Mouse (Mus musculus) cerebellum, postnatal 14 days (tissue): ENCODE measurements around the gene Itga5.

ENCODE experiments used
- DNase-seq, 2 experiments: peaks; one replicate each; pipeline ENCODE4 v3.0.0; 2021; ENCODE audit warnings: mixed read lengths in 2 of 2

Gene Itga5

DNA sequence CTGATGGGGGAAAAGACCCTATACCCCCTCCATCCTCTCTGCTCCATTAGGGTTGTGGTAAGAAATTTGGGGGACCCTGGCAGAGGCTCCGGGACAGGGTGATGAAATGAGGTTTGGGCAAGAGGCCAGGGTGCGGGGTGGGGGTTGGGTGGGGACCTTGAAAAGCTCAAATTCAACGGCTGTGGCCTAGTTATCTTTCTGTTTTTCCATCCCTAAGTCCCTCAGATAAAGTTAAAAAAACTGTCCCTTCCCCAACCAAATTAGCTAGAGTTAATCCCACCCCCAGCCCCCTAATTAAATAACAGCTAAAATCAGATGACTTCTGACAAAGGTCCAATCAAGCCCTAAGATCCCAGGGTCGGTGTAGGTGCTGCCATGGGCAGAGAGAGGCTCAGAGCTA lies 1.8 kb downstream of the Itga5 start:
- DNase-seq: no peak

DNA sequence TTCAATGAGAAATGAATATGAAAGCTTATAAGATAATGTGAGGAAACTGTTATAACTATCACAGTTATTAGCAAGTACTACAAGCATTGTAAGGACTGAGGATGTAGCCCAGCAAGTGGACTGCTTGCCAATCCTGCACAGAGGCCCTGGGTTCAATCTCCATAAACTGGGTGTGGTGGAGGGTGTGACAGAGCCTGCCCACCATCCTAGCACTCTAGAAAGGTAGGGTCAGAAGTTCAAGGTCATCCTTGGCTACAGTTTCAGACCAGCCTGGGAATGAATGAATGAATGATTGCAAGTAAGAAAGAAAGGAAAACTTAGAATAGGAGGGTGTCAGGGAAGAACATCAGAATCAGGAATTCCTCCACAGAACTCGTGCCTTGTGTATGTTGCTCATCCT lies 2.8 kb downstream of the Itga5 start:
- no peak for DNase-seq

DNA sequence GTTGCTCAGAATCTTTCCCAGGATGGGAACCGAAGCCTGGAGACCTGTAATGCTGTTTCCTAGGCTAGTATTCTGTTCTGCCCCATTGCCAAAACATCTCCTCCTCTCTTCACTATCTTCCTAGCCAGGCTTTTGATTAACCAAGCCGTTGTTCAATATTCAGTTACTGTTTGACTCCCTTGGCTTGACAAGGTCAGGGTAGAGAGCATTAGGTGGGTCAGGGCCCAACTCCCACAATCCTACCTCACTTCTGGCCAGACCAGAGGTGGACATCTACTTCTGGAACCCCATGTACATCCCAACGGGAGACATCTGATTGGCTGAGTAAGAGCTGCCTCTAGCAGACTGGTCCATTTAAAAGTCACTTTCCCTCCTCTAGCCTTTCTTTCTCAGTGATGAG lies 3.6 kb downstream of the Itga5 start:
- DNase-seq: no peak

DNA sequence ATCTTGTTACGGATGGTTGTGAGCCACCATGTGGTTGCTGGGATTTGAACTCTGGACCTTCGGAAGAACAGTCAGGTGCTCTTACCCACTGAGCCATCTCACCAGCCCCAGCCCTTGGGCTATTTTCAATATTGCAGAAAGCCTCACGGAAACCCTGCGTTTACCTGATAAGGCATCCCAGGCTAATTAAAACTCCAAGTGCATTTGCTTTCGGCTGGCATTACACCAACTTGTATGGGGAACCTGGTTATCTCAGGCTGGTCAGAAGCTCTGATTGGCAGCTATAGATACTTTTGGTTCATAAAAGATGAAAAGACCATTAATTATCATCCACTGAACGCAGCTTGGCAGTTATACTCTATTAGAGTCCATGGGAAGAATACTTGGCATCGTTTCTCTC lies 4.2 kb downstream of the Itga5 start:
- no peak for DNase-seq

DNA sequence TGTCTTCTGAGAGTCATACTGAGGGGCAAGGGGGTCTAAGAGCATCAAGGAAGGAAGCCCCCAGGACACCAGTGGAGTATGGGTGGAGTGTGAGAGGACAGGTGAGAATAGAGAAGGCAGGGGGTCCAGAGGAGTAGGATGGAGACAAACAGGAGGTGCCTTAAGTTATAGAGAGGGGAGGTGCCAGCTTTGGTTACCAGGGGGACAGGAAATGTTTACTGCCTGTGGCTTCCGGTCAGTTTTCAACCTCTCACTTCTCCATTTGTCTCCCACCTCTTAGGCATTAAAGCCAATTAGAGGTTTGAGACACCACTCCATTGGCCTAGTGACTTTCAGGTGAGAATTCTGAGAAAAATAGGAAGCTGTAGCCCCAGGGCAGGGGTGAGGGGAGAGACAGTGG lies 5.3 kb downstream of the Itga5 start:
- peak in 1 of 2 experiments; percentile 30 for DNase-seq

DNA sequence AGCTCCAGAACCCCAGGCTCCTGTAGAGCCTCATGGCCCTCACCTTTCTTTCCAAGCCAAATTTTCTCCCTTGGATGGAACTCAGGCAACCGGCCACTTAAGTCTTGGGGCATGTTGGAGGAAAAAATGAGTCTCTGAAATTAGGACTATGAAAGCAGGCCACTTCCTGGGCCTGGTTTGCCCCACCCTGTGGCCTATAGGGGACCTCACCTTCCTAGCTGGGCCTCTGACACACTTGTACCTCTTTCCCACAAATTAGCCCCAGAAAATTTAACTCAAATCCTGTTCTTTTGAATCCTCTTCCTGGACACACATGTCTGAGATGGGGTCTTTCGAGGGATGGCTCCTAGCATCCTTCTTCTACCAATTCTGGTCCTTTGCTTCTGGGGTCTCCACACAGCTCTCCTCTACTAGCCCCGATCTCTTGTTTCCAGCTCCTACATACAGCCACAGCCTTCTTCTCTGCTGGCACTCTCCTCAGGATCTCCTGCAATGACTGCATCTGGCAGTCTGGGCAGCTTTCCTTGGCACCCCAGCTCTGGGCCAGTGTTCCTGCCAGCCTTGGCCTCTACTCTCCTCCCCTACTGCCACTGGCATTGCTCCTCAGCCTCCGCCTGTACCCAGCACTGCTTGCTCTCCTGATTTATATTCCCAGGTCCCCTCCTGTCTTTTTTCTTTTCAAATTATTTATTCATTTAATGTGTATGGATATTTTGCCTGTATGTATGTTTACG lies 6.5 kb downstream of the Itga5 start:
- DNase-seq: peak; percentile 92 to 96

DNA sequence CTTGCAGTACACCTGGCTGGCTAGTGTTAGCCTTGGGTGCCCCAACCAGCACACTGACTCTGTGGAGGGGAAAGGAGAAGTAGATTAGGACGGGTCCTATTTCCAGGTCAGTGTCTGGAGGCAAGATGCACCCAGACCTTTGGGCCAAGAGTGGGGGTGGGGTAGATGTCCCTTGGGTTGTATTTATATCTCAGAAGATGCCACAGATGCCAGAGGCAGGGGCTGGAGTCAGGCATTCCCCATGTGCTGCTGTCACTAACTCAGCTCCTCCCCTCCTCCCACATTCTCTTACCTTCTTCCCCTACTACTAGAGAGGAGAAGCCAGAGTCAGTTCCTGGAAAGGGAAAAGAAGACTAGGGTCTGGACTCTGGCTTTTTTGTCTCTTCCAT lies 7.4 kb downstream of the Itga5 start:
- peak in 1 of 2 experiments; percentile 48 for DNase-seq

DNA sequence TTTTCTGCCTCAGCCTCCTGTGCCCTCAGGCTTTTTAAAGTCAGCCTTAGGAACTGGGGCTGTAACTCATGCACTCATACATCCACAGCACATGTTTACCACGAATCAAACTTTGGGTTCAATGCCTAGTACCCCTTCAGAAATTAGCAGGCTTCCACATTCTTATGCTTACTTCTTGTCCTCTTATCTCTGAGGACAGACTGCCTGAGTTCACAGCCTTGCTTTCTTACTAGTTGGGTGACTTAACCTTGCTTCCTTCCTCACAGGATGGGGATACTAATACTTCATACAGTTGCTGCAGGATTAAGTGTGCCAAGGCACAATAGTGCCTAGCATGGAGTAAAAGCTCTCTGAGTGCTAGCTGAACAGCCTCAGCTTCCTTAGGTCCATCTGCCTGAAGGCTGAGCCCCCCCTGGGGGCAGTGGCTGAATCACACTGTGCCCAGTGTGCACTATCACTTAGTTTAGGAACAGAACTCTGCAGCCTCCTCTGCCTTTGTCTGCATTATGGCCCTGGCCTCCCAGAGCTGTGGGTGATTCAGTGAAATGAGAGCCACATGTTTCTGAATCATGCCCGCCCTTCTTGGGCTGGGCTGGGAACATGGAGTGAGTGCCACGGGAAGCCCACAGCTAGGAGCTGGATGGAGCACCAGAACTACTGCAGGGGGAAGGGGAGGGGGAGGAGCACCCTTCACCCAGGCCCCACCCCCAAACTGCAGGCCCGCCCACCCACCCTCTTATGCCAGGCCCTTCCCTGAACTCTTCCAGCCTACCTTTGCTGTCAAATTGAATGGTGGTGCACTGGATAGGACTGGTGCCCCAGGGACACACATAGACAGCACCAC lies 8.1 kb downstream of the Itga5 start:
- DNase-seq: no peak

DNA sequence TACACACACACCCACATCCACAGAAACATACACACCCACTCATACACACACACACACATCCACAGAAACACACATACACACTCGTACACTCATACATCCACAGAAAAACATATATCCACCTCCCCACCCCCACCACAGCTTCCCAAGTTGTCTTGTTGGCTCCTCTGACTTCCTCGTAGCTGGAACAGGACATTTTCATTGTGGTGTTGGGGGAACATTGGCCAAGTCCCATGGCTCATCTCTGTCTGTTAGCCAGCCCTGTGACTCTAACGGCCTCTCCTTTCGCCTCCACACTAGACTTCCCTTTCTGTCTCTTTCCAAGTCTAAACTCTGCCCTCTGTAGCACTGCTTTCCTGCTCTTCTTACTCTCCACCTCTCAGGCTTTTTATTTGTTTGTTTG lies 8.7 kb downstream of the Itga5 start:
- no peak for DNase-seq

DNA sequence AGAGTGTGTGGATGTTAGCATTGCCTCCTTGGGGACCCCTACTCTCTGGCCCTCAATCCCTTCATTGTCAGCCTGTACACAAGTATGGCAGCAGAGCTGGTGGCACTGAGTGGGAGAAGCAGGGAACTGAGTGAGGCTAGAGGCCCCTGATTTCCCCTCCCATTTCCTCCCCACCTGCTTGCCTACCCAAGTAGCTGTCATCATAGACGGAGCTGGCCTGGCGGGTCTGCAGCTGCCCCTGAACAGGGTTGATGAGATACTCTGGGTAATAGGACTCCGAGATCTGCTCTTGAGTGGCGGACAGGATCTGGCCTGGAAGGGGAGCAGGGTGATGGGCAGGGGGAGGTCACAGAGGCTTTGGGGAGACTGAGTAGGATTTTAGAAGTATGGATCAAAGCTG lies 10.4 kb downstream of the Itga5 start:
- DNase-seq: no peak

DNA sequence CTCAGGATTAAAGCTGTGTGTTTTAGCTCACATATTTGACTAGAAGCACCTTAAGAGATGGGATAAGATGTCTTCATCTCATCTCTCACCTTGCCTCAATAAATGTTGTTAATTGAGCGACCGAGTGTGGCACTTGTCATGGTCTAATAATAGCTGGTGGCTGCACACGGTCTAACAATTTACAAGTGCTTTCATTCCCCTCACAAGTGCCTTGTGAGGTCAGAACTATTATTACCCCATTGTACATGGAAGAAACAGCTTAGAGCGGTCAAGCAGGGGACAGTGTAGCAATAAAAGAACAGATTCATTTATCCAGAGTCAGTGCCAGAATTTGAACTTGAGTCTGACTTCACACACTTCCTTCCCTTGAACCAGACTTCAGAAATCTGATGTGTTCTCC lies 11.1 kb downstream of the Itga5 start:
- DNase-seq: no peak

DNA sequence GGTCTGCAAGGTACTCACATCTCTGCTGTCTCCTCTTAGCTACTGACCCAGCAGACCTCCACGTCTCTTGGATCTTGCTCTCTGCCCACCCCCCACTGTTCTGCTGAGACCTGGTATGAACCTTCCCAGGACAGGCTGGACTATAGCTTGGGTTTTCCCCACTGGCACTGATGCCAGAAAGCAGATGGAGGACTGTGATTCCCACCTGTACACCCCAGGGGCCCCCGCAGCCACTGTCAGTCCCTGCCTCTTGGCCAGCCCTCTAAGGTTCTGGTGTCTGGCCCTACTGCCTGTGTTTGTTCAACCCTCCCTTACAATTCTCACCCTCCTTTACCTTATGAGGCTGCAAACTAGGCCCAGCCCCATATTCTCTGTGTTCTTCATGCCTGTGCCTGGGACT lies 11.9 kb downstream of the Itga5 start:
- DNase-seq: peak; percentile 80 to 90

DNA sequence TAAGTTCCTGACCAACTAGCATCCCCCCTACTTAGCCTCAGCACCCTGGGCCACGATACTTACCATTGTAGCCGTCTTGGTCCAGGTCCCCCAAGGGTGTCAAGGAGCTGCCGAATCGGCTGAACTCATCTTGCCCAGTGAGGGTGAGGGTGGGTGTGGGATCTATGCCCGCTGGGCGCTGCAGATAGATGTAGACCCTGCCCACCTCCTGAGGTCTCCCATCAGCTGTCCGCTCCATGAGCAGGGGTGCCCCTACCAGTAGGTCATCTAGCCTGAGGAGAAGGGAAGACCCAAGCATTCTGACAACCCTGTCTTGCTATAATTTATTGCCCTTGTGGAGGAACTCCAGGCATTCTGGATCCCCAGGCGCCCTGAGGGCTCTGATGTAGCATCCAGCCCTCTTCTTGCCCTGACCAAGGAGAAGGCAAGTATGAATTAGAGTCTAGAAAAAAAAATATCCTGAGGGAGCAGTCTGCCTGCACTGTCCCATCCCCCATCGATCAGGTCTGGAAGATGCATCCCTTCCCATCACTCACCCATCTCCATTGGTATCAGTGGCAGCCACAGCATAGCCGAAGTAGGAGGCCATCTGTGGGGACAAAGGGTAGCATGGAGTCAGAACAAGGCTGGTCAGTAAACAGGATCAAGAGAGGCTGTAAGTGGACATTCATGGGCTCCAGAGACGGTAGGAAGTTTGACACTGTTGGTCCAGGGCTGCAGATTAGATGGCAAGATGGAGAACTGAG lies 12.9 kb downstream of the Itga5 start:
- DNase-seq: no peak

DNA sequence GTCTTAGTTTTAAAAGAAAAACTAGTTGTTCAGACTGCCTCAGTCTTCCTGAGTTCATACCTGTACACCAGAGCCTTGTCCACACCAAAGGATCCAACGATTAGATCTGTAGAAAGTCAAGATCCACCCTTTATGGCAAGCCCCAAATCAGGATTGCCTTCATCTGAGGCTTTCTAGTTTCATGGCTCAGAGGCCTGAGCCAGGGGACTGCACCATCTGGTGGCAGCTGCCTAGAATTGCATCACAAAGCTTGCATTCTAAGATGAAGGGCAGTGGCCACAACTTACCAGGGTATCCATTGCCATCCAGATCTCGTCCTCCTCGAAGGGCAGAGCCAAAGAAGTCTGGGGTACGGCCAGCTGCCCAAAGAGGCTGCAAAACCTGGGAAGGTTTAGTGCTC lies 13.7 kb downstream of the Itga5 start:
- peak; percentile 81 to 82 for DNase-seq

DNA sequence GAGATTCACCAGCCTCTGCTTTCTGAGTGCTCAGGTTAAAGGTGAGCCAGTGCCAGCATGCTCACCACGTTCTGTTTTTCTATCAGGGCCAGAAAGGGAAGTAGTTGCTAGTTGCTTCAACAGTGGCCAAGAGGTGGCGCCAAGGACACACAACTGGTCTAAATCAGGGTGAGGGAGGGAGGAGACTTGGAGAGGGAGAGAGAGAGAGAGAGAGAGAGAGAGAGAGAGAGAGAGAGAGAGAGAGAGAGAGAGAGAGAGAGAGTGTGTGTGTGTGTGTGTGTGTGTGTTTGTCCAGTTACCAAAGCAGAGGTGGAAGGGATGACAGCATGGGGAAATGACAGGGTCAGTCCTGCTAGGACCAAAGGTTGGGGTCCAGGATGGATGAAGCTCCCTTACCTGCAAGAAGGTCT lies 19.3 kb downstream of the Itga5 start:
- DNase-seq: peak; percentile 80 to 87

DNA sequence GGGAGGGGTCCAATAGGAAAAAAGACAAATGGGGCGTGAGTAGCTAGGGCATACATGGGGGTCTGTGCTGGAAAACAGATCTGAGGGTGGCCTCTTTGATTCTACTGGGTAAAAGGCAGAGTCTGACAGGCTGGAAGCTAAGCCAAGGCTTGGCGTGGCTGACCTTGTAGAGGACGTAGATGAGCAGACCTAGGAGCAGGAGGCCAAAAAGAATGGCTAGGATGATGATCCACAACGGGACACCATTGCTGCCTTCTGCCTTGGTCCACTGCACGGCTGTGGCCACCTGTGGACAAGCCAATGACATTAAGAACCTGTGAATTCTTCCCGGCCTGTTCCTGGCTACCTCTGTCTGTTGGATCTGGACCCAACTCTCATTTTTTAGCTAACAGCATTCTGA lies 20.8 kb downstream of the Itga5 start:
- no peak for DNase-seq

DNA sequence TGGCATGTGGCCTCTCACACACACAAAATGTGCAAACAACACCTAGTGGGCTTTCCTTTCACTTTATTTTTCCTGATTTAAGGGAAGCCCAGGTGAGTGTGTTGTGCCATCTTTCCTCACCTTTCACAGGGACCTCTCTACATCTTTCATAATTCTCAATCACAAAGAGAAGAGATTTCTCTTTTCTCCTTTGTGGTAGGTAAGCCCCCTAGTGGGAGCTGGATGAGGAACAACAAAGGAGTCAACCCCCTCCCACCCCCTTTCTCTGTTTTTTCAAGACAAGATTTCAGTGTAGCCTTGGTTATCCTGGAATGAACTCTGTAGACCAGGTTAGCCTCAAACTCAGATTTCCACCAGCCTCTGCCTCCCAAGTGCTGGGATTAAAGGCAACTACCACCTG lies 23.0 kb downstream of the Itga5 start:
- no peak for DNase-seq

DNA sequence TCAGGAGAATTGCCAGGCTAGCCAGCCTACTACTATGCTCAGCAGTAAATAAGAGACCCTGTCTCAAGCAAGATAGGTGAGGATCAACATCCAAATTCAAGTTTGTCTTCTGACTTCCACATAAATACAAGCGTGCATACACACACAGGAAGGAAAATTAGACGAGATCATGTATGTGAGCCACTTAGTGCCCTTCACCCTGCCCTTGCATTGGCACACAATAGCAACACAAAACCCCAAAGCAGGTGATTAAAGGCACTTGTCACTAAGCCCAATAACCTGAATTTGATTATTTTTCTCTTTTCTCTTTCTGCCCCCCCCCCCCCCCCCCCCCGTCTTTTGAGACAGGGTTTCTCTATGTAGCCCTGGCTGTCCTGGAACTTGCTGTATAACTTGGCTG lies 23.6 kb downstream of the Itga5 start:
- no peak for DNase-seq

DNA sequence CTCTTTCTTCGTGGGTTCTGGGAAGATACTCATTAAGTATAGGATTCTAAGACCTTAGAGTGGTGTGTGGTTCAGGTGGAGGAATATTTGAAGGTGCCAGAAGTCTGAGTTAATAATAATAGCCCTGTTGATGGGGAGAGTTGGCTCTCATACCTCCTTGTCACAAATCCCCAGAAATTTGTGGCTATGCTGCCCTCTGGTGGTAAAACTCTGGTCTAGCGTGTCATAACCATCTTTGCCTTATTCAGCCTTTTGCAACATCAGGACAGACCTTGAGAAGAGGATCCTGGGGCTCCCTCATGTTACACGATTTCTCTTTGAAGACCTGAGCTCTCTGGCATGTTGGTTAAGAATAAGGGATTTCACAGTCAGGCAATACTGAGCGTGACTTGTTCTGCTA lies 24.1 kb downstream of the Itga5 start:
- DNase-seq: peak; percentile 86 to 88

DNA sequence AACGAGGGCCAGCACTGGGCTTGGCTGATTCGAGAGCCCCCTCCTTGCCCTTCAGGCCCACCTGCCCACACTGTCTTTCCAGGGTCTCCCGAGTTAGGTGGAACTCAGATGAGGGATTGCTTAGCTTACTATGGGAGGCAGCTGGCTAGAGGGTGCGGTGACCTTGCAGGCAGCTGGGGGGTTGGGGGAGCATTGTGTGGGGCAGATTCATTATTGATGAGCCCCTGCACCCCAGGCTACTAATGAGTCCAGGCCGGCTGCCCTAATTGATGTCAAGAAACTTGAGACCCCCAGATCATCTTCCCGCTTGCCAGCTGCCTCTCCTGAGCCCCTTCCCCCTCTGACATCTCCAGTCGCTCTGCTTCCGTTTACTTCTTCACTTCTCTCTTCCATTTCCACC lies 25.0 kb downstream of the Itga5 start:
- no peak for DNase-seq

DNA sequence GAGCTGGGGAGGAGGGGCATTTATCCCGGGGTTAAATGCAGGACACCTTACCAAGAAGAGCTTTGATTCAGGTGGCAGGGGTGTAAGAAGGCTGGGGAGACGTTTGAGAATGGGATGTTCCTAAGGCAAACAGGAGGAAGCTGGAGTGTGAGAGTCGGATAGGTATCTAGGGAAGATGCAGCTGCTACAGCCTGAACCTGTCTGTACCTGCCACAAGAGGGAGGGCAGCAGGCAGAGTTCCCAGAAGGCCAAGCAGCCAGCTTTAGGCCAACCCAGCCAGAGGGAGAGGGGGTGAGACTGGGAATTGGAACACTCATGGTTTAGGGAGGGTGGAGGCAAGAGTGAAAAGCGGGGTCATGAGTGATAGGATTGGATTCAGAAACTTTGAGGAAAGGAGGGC lies 25.8 kb downstream of the Itga5 start:
- no peak for DNase-seq

DNA sequence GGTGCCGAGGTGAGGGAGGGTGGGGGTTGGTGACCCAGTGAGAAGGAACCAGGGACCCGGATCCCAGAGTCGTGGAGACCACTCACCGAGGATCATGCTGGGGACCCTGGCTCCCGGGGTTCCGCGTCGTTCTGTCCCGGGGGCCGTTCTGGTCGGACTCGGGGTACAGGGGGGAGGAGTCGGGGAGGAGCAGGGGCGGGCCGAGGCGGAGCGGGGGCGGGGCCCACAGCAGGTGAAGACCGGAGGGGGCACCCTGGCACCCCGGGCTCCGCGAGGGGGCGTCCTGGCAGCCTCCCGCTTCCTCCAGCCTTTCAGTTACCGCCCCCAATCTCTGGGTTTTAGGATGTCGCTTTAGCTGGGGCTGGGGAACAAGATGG lies 26.6 kb downstream of the Itga5 start, which contains the start of gene Zfp385a:
Gene Zfp385a, minus strand, starts transcription at position 133 of the 377 bp plus-strand sequence.
- DNase-seq: peak in 1 of 2 experiments; percentile 54

DNA sequence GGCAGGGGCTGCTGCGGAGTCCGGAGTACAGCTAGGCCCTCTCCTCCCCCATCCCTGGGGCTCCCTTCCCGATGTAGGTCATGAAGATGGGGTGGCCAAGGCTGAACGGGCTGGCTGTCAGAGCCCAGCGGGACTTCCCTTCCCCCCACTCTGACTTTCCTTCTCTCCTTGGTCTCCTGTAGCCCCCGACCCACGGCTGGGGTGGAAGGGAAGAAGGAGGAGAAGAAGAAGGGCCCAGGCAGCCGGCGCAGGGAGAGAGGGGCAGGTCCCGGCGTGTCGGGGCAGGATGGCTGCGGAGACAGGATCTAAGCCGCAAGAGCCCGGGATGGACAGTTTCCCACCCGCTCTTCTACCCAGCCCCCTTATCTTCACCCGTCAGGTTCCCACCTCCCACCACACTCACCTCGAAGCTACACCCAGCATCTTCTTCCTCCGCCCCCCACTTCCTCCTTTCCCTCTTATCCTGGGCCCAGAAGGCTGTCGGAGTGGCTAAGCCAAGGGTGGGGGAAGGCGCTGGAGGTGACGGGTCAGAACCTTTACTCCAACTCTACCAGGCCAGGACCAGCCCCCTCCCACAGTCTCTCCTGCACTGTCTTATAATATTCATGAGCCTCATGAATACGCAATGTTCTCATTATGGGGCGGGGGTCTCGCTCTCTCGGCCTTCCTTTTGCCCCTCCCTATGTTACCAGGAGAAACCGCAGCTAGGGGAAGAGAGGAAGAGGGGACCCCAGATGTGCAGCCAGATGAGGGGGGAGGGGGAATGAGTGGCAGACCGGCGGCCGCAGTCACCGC lies 27.2 kb downstream of the Itga5 start:
- DNase-seq: no peak
